Mouse (Mus musculus): Measurements from ENCODE around the gene Smpd3. TPM values are rescaled to one million over a fixed set of nuclear protein-coding genes. Genes with fewer than 3 reads are reported as not detected.
A peak's percentile ranks its signal among the peaks of the same experiment; 100 is the strongest.

Gene Smpd3
- total RNA-seq, 2 experiments from 2014 or later, result 105 to 107 TPM

DNA sequence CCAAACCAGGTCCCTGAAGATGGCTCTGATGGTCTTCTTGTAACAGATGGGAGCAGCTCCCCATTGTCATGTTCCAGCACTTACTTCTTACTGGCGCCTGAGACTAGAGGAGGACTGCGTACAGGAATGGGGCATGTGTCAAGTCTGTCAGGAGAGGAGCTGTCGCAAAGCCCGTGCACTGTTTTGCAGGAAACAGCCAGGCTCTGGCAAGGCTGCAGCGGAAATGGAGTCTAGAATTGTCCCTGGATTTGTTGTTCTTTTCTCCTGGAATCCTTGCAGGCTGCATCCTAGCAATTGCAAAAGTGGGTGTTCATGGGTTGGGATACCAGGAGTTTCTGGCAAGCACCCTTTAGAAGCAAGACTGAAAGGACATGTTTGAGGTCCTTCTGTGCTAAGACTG lies 39.5 kb downstream of the Smpd3 start:
- DNase-seq (ENCODE audit: low spot score in 2 of 2), result no peak

DNA sequence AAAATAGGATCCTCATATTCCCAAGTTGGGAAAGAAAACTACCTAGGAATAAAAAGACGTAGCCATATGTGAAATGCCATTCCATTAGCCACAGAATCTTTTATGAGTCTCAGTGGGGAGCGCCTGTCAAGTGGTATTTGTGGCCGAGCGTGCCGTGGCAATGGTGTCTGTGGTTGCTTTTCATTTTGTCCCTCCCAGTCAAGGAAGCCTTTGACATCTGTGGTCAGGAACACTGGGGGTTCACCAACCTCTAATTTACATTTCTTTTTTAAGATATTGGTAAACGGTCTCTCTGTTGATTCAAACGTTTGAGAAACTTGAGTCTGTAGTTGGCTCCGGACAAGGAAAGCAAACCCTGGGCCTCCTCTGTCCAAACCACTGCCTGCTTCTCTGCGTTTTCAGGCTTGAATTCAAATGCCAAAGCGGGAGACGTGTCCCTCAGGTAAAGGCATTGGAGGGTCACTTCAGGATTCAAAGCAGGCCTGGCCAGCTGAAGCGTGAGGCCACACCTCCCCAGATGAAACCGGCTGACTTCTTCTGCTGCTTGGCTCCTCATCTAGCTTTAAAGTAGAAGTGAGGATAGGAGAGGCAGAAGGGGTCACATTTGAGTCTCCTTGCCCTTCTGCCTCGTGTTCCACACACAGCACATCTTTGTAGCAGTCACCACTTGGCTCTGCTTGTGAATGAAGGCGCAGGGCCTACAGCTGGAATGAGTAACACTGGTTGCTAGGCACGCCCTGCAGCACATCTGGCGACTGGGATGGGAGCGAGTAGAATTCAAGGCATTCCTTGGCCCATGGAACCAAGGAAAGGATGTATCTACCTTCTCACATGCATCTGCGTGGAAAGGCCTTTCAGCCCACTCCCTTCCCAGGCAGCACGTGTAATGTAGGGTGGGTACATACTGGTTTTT lies 45.0 kb downstream of the Smpd3 start:
- no peak for DNase-seq (ENCODE audit: low spot score in 2 of 2)

GRCm38 (mm10) chr8:106289464-106289863 lies 48.3 kb downstream of the Smpd3 start:
- no peak for DNase-seq (ENCODE audit: low spot score in 2 of 2)

- DNase-seq (ENCODE audit: low spot score in 2 of 2), result no peak
These were observed 49.1 kb downstream of the Smpd3 start for GRCm38 (mm10) chr8:106288732-106289131.

DNA sequence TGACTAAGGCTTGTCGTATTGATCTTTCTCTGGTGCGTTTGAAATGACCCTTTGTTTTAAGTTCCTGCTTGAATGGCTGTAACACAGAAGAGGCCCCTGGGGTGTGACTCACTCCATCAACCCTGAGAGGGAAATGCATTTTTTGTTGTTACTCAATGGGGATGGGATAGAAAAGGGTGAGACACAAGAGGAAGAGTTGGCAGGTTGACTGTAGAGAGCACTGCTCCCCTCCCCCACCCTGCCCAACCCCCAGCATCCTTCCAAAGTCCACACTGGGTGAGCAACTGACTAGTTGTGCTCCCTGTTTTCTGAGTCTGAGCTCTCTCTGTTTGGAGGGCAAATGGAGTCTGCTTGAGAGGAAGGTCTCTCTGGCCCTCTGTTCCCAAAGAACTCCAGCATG lies 50.3 kb downstream of the Smpd3 start:
- no peak for DNase-seq (ENCODE audit: low spot score in 2 of 2)

DNA sequence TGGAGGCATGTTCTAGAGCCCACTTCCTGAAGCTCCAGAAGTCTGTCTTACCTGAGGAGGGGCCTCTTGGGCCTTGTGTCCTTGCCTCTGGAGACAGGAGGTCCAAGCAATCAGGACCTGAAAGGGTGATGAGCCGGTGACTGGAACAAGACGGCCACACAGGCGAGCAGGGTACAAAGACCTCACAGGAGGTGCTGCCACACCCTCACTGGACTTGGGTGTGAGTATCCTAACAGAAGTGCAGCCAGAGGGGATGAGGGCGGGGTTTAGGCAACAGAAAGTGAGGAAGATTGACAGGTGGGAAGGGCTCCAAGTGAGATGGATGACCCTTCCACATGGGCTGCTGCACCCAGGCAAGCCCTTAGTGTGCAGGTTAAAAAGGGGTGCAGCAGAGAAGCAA lies 56.9 kb downstream of the Smpd3 start:
- DNase-seq (ENCODE audit: low spot score in 2 of 2), result no peak

DNA sequence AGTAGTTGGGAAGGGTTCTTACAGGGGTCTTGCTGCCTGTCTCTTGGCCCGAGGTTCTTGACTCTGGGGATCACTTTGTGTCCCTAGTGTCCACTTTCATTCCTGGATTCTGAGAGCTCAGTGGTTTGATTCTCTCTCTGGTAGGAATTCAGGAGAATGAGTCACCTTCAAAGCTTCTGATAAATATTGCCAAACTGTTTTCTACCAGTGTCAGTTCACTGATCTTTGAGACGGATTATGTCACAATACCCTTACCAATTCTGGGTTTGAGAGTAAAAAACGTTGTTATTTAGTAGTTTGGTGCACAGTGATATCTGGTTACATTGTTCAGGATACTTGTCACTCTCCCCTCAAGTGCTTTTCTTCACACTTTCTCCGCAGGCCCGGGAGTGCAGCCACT lies 57.6 kb downstream of the Smpd3 start:
- no peak for DNase-seq (ENCODE audit: low spot score in 2 of 2)

DNA sequence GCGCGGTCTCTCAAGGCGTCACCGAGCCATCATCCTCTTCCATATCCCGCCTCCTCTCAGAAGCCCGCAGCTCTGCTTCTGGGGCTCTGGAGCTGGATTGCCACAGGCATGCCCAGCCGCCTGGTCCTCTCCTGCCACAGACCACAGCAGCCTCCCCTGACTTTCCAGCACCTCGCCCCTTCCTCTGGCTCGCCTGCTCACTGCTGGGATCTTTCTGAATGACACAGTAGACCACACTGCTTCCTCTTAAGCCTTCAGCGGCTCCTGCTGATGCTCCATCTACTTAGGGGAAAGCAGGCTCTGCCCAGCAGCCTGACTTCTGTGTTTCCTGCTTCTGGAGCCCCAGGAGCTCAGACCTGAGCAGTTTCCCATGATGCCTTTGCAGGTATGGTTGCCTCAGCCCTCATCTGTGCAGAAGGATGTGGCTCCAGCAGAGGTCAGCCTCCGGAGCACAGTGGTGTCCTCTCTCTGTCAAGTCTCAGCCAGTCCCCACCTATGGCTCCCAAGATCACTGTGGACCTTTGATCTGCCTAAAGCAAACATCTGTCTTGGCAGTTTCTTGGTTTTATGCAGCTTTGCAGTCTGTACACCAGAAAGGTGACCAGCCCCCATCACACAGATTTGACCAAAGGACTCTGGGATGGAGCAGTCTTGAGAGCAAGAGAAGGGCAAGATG lies 59.3 kb downstream of the Smpd3 start:
- no peak for DNase-seq (ENCODE audit: low spot score in 2 of 2)

- DNase-seq (ENCODE audit: low spot score in 2 of 2), result no peak
These were observed 61.0 kb downstream of the Smpd3 start for GRCm38 (mm10) chr8:106276709-106277317.

DNA sequence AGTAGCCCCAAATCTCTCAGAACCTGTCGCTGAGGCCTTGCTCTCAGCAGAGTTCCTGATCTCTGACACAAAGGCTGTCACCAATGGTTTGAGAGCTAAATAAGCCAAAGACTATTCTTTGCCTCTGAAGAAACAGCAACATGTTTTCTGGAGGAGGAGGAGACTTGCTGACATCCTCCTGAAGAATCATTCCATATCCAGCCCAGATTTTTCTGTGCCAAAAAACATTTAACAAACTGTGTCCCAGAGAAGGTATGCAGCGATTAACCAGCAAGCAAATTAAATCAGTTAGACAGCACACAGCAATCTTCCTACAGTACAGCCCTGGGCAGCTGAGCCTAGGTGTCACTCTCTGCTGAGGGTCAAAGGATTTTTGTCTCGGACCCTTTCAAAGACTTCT lies 64.3 kb downstream of the Smpd3 start:
- DNase-seq (ENCODE audit: low spot score in 2 of 2), result no peak

DNA sequence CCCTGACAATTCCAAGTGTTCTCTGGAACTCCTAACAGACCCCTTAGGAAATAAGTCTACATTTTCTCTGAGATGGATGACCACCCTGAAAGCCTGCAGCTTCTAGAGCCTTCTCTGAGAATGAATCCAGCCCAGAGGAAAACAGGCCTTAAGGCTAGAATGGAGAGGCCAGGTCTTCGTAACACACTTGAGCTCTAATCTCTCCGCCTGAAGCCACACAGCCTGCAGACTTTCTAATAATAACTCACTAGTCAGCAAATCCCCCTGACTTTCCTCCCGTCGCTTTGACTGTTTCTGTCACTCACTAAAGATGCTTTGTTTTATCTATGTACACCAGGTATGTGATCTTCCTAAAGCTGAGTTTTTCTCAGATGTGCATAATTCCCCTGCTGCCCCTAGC lies 66.4 kb downstream of the Smpd3 start:
- no peak for DNase-seq (ENCODE audit: low spot score in 2 of 2)

GRCm38 (mm10) chr8:106270804-106271203 lies 67.0 kb downstream of the Smpd3 start:
- DNase-seq (ENCODE audit: low spot score in 2 of 2), result peak; percentile 65 to 86

GRCm38 (mm10) chr8:106268710-106269346 lies 69.0 kb downstream of the Smpd3 start:
- no peak for DNase-seq (ENCODE audit: low spot score in 2 of 2)

DNA sequence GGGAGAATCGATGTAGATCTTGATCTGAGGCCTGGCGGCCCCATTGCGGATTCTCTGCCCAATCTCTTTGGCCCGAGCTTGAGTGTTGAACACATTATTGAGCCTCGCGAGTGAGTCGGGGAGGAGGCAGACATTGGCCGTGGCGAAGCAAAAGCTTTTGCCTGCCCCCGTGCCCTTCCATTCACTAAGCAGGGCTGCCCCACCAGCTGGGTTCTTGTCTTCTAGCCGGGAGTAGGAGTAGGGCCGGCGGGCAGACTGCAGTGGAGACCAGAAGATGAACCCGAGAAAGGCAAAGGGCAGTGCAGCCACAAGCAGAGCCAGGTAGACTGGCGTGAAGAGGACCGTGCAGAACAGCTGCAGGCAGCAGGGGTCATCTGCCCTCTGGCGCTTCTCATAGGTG lies 72.4 kb downstream of the Smpd3 start:
- DNase-seq (ENCODE audit: low spot score in 2 of 2), result no peak

DNA sequence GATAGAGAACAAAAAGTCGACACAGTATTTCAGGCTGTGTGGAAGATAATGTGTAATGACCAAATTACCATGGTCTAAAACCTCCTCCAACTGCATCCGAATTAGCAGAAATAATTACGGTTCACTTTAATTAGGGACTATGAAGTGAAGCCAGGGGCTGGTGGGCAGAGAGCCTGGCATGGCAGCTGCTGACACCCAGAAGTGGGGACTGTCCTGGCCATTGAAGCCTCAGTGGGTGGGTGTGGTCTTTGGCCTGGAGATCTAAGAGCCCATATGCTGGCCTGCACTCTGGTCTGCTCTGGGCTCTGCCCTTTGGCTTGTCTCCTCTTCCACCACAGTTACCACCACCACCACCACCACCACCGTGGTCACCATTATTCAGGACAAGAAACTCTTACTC lies 73.9 kb downstream of the Smpd3 start:
- DNase-seq (ENCODE audit: low spot score in 2 of 2), result peak in 1 of 2 experiments; percentile 57

GRCm38 (mm10) chr8:106262343-106262742 lies 75.4 kb downstream of the Smpd3 start:
- DNase-seq (ENCODE audit: low spot score in 2 of 2), result no peak

DNA sequence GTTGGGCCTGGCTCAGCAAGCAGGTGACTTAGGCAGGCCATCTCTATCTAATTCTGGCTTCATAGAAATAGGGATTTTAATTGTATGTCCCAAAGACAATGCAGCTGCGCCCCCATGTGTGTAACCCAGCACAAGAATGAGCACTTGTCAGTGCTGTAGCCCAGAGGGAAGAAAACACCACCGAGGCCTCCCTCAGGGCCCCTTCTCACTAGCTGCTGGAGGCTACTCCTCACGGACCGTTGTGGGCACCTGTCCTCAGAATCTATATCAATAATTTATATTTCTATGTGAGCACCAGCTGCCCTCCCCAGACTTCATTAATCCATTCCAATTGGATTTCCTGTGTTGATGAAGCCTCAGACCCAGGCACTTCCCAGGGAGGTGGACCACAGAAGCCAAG lies 76.9 kb downstream of the Smpd3 start:
- no peak for DNase-seq (ENCODE audit: low spot score in 2 of 2)

DNA sequence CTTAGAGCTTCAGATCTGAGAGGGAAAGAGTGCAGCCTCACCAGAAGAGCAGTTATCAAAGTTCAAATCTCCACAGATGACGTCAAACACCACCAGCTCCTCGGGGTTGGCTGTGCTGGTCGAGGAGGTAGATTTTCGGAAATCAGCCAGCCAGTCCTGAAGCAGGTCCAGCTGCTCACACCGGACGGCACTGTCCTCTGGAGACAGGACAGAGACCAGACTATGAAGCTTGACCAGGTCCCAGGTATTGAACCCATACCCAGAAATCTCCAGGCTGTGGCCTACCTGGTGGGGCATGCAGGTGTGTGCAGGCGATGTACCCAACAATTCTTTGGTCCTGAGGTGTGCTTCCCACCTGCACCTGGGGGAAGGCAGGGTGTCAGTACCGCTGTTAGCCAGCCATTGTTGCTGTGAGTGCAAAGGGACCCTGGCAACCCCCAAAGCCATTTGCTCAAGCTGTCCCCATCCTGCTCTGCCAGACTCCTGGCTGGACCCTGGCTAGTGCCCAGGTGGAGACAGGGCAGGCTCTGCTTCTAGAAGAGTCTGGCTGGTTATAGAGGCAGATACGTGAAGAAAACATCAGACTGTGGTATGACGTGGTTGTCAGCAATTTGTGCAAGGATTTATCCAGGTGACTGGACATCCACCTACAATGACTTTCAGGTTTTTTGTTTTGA lies 78.1 kb downstream of the Smpd3 start:
- no peak for DNase-seq (ENCODE audit: low spot score in 2 of 2)

GRCm38 (mm10) chr8:106258169-106258568 lies 79.6 kb downstream of the Smpd3 start:
- no peak for DNase-seq (ENCODE audit: low spot score in 2 of 2)

GRCm38 (mm10) chr8:106250186-106250585 lies 87.6 kb downstream of the Smpd3 start:
- DNase-seq (ENCODE audit: low spot score in 2 of 2), result no peak

GRCm38 (mm10) chr8:106237106-106237505 lies 100.7 kb downstream of the Smpd3 start:
- DNase-seq (ENCODE audit: low spot score in 2 of 2), result no peak
